Mouse (Mus musculus) heart, postnatal 10 days (tissue): ENCODE measurements around the gene Crygs. TPM values are rescaled to one million over a fixed set of nuclear protein-coding genes. Genes with fewer than 3 reads are reported as not detected.
"Not testable (repeated sequence)": the region's sequence is repeated elsewhere in the genome, so short reads cannot be mapped to it uniquely, and the experiment has no call there.

Experiments used
- DNase-seq, 2 experiments: peaks; one replicate each; pipeline ENCODE4 v3.0.0; 2021
- intact Hi-C: fragments of 180-260 bp; cut with DNase I; formaldehyde crosslinking; loops from one replicate; pipeline ENCODE4 v1.15.1; 2025
- total RNA-seq, 2 experiments: library from RNA; stranded (reverse); gene quantifications; 2 replicates each; pipeline ENCODE4 v1.2.3; 2021

The Crygs gene
- total RNA-seq, 2 experiments from 2014 or later, result not detected

GRCm38 (mm10) chr16:22791235-22791634 is 20.1 kb downstream of the Crygs start:
- intact Hi-C loops, result no loop called here
- DNase-seq, result no peak

- intact Hi-C loops, result no loop called here
- peak in 1 of 2 experiments; percentile 11 for DNase-seq
Observed at GRCm38 (mm10) chr16:22789908-22790367, 21.4 kb downstream of the Crygs start.

- intact Hi-C loops, result no loop called here
- DNase-seq, result no peak
Observed at GRCm38 (mm10) chr16:22782686-22783085, 28.7 kb downstream of the Crygs start.

- intact Hi-C loops, result no loop called here
- no peak for DNase-seq
Observed at GRCm38 (mm10) chr16:22779228-22779835, 32.0 kb downstream of the Crygs start.

- intact Hi-C loops, DNase-seq: not testable (repeated sequence)
Observed at GRCm38 (mm10) chr16:22778296-22778695, 33.1 kb downstream of the Crygs start.

- intact Hi-C loops, result no loop called here
- no peak for DNase-seq
Observed at GRCm38 (mm10) chr16:22775471-22775985, 35.8 kb downstream of the Crygs start.

- intact Hi-C loops, result no loop called here
- DNase-seq, result no peak
Observed at GRCm38 (mm10) chr16:22768661-22769060, 42.7 kb downstream of the Crygs start.

GRCm38 (mm10) chr16:22767405-22767804 is 44.0 kb downstream of the Crygs start:
- intact Hi-C loops, result no loop called here
- peak; percentile 6 to 23 for DNase-seq

GRCm38 (mm10) chr16:22766738-22767211 is 44.6 kb downstream of the Crygs start:
- intact Hi-C loops, result no loop called here
- DNase-seq, result peak; percentile 45 to 58

- peak; percentile 3 to 5 for DNase-seq
- intact Hi-C loops, result no loop called here
Observed at GRCm38 (mm10) chr16:22765531-22765930, 45.8 kb downstream of the Crygs start.

Other genes starting within 250 kb of the Crygs start
- under 1 TPM; 0.62 to 0.84 TPM for gene Dgkg, start 154.4 kb downstream of the Crygs start, total RNA-seq
- 10 to 100 TPM in 1 of 2 experiments, 1 to 10 TPM in 1; 9.1 to 10.9 TPM for gene Tbccd1, start 46.1 kb upstream of the Crygs start, total RNA-seq
- 10 to 100 TPM; 59.6 to 65.5 TPM for gene Dnajb11, start 46.3 kb upstream of the Crygs start, total RNA-seq
- 1 to 10 TPM; 6.5 to 9.3 TPM for gene Ahsg, start 79.7 kb upstream of the Crygs start, total RNA-seq
- not detected for gene Fetub, start 106.8 kb upstream of the Crygs start, total RNA-seq
- not detected for gene Hrg, start 139.5 kb upstream of the Crygs start, total RNA-seq
- gene Kng2, start 217.9 kb upstream of the Crygs start, total RNA-seq, result under 1 TPM; 0.22 to 0.48 TPM
- not detected for gene Kng1, start 246.3 kb upstream of the Crygs start, total RNA-seq